Mouse (Mus musculus): ENCODE data around the gene Phactr1.

The Phactr1 gene

GRCm38 (mm10) chr13:43122306-43123070, 442.1 kb downstream of the Phactr1 start:
- in situ Hi-C loops (cut with MboI, MseI) = no loop called here

- in situ Hi-C loops (cut with MboI, MseI) = no loop called here
Observed at GRCm38 (mm10) chr13:43123895-43124682, 443.7 kb downstream of the Phactr1 start.

- in situ Hi-C loops (cut with MboI, MseI) = no loop called here
Observed at GRCm38 (mm10) chr13:43124683-43125074, 444.3 kb downstream of the Phactr1 start.

- in situ Hi-C loops (cut with MboI, MseI) = no loop called here
Observed at GRCm38 (mm10) chr13:43130161-43130560, 449.7 kb downstream of the Phactr1 start.

DNA sequence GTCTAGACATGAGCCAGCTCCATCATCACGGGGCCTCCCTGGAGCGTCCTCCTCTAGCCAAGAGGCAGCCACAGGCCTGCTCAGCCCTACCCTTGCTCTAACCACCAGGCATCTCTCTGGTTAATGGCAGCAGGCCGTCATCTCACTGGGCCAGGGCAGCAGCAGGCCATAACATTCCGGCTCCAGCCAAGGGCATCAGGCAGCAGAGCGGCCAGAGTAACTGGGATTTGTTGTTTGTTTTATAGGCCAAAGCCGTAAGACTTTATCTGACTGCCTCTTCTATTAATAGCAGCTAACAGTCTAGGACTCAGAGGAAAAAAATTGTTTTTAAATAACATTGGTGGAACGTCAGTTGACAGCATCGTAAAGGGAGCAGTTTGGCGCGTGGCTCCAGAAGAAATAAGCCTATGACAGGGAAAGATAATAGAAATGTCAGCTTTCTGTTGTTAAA, 451.3 kb downstream of the Phactr1 start:
- in situ Hi-C loops (cut with MboI, MseI) = no loop called here

DNA sequence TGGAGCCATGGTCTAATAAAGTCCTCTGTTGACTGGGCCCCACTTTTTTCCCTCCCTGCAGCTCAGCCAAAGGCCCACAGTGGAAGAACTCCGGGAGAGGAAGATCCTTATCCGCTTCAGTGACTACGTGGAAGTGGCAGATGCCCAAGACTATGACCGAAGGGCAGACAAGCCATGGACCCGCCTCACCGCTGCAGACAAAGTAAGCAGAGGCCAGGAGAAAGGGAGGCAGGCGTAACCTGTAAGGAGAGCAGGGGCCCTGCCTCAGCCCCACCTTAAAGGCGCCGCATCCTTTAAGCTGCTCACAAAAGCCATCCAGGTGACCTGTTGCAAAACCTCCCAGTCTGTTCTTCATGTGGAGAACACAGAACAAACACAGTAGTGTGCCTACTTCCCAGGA, 452.4 kb downstream of the Phactr1 start:
- in situ Hi-C loops (cut with MboI, MseI) = no loop called here

GRCm38 (mm10) chr13:43133400-43133799, 453.0 kb downstream of the Phactr1 start:
- in situ Hi-C loops (cut with MboI, MseI) = no loop called here

DNA sequence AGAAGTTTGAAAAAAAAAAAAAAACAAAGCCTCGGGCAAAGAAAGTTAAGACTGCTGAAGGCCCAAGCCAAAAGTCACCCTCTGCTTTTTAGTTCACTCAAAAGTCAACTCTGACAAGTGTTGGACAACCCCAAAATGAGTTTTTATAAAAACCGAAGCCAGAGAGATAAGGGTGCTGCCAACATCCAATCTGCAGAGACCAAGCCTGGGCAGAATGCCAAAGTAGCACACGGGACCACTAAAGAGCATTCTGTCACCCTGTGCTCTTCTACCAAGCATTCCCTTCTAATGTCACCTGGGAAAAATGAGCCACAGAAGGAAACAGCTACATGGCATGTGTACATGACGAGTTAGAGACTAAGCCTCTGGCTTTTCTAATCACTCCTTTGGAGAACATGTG, 454.0 kb downstream of the Phactr1 start:
- in situ Hi-C loops (cut with MboI, MseI) = no loop called here

DNA sequence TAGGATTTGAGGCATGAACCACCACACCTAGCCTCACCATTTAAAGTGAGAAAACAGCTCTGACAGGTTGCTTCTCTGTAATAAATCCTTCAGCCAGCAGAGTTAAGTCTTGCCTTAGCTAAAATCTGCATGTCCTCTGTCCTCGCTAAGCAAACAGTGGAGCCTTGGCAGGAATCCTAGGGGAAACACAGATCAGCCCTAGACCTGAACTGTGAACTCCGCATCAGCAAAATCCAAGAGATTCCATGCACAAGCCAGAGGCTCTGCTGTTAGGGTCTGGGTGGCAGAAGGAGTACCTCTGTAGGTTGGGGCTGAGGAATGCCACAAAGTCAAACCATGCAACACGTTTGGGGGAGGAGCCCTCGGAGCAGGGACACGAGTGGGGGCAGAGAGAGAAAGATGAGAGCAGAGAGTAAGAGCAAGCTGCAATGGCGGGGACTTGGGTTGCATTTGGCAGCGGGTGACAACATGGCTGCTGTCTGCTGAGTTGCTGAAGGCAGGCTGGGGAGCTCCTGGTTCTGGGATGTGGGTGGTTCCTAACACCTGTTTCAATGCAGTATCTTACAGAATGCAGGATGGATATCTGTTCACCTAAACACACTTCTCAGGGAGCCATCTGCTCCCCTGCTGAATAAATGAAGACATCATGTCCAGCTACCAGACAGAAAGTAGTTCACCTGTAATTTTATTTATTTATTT, 464.4 kb downstream of the Phactr1 start:
- in situ Hi-C loops (cut with MboI, MseI) = no loop called here

- in situ Hi-C loops (cut with MboI, MseI) = no loop called here
Observed at GRCm38 (mm10) chr13:43146515-43147258, 466.3 kb downstream of the Phactr1 start.

- in situ Hi-C loops (cut with MboI, MseI) = no loop called here
Observed at GRCm38 (mm10) chr13:43148692-43149091, 468.3 kb downstream of the Phactr1 start.

DNA sequence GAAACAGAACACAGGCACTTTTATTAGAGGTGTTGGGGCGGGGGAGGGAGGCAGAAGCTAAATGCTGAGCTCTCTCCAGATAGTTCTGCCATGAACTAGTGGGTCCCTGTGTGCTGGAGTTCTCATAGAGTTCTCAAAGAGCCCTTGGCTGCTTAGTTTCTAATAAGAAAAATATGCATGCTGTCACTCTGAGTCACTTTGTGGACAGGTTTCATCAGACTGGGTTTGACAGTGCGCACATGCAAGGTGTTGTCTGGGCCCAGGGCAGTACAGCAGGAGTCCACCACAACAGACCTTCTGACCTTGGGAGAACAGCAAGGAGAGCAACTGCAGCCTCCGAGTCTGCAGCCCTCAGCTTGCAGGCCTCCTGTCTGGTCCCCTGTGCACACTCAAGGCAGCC, 469.2 kb downstream of the Phactr1 start:
- in situ Hi-C loops (cut with MboI, MseI) = no loop called here

- in situ Hi-C loops (cut with MboI, MseI) = no loop called here
Observed at GRCm38 (mm10) chr13:43152005-43152520, 471.6 kb downstream of the Phactr1 start.

GRCm38 (mm10) chr13:43157370-43157769, 476.9 kb downstream of the Phactr1 start:
- in situ Hi-C loops (cut with MboI, MseI) = no loop called here

DNA sequence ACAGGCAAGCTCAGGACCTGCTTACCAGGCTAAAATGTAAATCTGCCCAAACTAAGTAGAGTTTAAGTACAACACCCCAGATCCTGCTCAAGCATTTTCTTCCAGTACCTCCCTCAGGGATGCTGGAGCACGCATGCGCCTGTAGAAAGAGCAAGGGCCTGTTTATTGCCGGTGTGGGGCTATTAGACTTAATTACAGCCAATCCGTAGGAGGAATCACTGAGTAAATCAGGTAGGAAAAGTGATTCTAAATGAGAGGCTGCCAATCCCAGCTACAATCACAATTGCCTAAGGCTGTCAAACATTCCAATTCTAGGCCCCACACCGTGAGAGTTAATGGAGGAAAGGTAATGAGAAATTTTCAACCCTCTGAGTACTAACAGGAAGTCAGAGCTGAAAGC, 477.9 kb downstream of the Phactr1 start:
- in situ Hi-C loops (cut with MboI, MseI) = no loop called here

DNA sequence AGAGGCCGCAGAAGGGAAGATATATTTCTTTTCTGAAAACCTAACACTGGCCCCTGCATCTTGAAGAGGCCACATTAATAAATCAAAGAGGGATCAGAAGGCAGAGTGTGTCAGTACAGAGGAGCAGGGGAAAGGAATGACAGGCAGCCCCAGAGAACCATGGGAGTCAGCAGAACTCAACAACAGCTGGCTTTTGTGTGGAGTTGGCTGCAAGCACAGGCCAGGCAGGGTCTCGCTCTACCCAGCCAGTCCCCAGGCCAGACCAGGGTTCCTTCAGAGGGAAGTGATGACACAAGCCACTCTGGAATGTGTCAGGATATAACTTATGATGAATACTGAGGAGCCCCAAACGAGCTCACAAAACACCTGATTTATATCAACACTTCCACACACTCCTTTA, 479.0 kb downstream of the Phactr1 start:
- in situ Hi-C loops (cut with MboI, MseI) = no loop called here

DNA sequence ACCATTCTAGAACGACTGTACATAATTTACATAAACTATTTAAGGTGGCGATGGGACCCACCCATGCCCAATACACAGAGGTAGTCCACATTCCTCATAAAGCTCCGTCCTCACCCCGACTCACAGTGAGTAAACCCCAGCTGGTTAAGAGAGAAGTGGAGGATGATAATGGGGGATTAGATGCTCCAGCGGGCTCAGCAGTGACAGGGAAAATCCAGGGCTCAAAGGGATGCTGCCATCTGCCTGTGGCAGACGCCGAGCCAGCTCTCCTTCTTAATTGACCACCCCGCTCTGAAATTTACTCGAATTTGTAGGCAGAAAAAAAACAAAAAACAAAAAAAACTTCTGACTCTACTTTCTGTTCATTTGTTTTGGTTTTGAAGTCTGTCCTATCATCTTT, 487.3 kb downstream of the Phactr1 start:
- in situ Hi-C loops (cut with MboI, MseI) = loop anchor here in 1 of 2 experiments (10.0 kb wide), 1 partner anchor 1573 kb away; no protein-coding TSS in a partner anchor

DNA sequence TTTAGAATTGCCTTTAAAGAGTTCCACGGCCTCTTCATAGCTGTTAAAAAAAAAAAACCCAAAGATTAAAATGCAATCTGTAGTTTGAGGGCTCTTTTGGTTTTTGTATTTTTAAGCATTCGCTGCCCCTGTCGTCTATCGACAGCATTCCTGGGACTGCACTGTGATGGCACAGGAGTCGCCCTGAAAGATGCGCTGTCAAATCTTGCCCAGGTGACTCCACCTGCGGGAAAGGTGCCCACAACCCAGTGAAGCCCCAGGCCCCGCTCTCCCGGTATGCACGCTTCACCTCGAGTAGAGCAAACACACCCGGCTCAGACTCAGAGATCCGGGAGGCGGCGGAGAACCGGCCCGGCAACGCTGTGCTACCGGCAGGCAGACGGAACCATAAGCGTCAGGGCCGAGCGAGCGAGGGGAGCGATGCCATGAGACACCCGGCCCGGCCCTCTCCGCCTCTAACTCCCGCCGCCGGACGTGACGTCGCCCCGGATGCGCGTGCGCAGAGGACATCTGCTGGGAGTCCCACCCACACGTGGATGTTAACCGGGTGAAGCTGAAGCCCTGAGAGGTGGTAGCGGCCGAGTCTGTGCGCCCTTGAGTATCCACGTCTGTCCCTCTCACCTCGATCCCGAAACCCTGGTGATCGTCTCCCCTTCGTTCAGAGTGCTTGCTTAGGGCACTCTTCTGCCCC, 490.7 kb downstream of the Phactr1 start, which contains the start of gene Tbc1d7:
Gene Tbc1d7, minus strand, starts transcription at position 482 of the 691 bp plus-strand sequence.
- in situ Hi-C loops (cut with MboI, MseI) = loop anchor here in 1 of 2 experiments (5.0 to 10.0 kb wide), 2 partner anchors 286 to 384 kb away; no protein-coding TSS in a partner anchor

DNA sequence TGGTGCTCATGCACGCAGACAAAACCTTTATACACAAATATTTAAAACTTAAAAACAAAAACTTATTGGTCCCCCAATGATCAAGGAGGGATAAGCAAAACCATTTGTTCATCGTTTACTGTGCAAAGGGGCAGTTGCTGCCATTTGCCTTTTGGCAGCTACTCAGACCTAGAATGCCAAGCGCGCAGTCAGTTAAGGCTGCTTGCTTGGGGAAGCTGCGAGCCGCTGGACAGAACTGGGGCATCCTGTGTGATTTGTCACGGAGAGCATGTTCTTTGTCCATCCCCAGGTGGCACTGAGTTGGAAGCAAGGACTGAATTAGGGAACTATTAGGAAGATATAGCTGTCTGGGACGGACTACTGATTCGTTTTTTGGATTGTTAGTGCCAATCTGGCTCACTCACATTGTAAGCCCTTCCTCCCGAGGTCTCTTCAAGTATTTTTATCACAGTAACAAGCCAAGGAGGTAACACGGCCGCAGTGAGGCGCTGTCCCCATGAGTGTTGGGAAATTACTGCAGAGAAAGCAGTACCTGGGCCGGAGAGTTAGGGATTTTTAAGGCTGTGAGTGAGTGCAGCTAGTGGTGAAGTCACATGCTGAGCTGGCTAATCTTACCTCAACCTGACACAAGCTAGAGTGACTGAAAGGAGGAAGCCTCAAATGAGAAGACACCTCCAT, 491.8 kb downstream of the Phactr1 start:
- in situ Hi-C loops (cut with MboI, MseI) = loop anchor here in 1 of 2 experiments (5.0 to 10.0 kb wide), 2 partner anchors 285 to 383 kb away; no protein-coding TSS in a partner anchor

DNA sequence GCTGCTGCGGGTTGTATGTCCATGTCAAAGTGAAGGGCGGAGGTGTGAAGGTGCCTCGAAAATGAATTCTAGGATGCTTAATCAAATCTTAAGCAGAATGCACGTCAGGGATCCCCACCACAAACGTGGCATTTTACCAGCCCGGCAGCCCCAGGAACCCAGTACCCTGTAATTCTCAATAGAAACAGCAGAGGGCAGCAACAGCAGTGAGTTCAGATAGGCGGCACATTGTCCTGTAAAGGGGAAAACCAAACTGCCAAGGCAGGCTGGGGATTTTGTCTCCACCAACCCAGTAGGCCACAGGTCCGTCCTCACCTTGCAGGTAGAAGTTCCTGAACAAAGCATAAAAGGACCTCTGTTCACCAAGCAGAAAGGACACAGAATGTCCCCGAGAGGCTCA, 492.8 kb downstream of the Phactr1 start:
- in situ Hi-C loops (cut with MboI, MseI) = loop anchor here in 1 of 2 experiments (5.0 to 10.0 kb wide), 2 partner anchors 284 to 382 kb away; no protein-coding TSS in a partner anchor
